Mouse (Mus musculus) regulatory T cell (primary cell): Measurements from ENCODE around the gene Acaca.

Source experiments
- in situ Hi-C: fragments of 300-600 bp; cut with MboI, MseI; formaldehyde crosslinking; loops from one replicate; pipeline ENCODE4 v1.15.1; 2025; ENCODE audit warnings: high pct_unique_total_duplicates

Gene Acaca

DNA sequence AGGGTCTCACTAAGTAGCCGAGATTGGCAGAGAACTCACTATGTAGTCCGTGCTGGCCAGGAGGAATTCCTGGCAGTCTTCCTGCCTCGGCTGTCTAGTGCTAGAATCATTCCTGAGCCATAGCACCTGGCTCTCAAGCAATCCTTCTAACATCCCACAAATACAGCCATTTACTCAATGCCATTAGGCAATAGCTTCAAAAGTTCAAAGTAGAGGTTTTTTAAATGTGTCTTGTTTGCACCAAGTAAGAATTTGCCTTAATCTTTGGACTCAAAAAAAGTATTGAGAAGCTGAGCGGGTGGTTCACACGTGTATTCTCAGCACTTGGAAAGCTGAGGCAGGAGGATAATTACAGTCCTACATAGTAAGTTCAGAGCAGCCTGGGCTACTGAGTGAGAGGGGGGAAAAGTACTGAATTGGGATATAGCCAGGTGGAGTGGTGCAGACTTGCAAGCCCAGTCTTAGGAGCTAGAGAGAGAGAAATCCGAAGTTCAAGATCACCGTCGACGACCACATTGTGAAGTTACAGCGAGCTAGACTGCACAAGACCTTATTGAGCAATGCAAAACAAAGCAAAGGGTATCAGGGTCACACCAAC, 15.8 kb downstream of the Acaca start:
- in situ Hi-C loops = loop anchor here (10.0 kb wide), 1 partner anchor 370 kb away; the partner anchor contains the start of gene Aatf

DNA sequence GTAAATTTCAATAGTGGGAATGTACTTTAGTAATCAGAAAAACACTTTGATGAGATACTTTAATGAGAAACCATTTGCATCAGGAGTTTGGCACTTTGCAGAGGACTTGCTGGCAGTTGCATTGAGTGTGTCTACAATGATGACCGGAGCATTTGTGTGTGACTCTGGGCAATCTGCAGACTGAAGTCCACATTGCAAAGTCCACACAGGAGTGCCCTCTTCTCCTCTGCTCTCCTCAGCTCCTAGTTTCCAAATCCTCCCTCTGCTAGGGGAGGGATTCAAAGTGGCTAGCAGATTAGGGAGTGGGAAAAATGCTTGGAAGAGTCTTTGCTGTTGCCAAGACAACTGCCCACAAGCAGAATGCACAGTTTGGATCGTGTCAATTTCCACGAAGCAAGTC, 16.6 kb downstream of the Acaca start:
- in situ Hi-C loops = loop anchor here (10.0 kb wide), 1 partner anchor 369 kb away; the partner anchor contains the start of gene Aatf

DNA sequence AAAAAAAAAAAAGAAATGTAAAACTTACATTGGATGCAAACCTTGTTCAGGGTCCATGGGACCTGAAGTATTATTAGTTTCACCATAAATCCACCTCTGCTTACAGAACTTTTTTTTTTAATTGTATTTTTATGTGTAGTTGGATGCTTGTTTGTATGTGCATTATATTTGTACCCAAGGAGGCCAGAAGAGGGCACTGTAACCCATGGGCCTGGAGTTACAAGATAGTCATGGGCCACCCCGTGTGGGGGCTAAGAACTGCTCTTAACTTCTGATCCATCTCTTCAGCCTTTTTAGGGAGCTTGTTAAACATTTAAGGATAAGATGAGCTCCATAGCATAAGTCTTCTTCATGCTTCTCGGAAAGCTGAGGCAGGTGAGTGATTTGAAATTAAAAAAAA, 21.4 kb downstream of the Acaca start:
- in situ Hi-C loops = no loop called here

DNA sequence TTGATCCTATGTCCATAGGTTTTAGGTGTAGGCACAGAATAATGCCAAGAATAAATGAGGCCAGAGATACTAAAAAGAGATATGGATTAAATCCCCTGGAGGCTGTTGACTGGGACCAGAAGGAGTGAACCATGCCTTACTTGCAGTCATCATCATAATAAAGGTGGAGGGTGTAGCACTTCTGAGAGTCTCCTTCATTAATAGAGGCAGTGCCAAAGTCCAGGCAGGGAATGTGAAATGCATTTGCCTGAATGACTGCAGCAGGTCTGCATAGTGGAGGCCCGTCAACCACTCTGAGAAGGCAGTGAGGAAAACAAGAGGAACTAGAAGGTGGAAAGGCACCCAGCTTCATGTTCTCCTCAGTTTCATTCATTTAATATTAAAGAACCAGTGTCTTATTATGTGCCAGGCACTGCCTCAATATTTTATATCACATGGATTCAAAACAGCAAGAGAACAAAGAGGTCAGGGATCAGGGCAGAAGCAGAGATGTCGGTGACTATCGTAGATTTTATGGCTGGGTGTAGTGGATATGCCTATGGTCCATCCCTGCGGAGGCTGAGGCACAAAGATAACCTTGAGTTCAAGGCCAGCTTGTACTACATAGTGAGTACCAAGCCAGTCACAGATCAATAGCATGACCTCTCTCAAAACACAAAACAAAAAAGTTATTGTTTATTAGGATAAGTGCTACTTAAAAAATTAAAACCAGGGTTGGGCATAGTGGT, 27.2 kb downstream of the Acaca start:
- in situ Hi-C loops = no loop called here

DNA sequence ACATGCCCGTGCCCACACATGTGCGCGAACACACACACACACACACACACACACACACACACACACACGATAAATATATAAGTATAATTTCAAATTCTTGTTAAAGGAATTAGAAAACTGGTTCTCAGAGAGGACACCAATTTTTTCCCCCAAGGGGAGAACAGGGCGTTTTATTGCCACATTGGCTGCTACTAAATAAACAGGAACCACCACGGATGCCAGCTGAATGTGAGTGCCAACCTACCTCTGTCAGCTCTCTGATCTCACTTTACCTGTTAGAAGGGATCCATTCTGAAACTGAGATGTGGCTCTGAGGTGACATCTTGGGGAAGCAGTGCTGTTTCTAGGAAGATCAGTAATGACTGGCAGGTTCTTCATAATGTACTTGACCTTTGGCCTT, 34.7 kb downstream of the Acaca start:
- in situ Hi-C loops = no loop called here

DNA sequence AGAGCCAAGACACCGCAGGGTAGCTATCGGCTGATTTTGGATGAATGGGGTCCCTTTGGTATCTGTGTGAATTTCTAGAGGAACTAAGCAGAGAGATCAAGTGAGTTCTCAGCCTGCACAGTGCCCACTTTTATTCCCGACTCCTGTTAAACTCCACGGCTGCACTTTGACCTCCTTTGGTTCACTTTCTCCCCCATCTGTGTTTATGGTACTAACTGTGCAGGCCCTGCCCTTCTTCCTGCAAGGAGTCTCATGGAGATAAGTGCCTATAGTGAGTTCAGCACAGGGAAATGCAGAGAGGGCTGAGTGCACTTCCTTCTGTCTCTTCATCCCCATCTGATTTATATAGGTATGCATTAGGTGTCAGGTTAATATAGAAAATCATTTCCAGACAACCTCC, 35.1 kb downstream of the Acaca start:
- in situ Hi-C loops = no loop called here

DNA sequence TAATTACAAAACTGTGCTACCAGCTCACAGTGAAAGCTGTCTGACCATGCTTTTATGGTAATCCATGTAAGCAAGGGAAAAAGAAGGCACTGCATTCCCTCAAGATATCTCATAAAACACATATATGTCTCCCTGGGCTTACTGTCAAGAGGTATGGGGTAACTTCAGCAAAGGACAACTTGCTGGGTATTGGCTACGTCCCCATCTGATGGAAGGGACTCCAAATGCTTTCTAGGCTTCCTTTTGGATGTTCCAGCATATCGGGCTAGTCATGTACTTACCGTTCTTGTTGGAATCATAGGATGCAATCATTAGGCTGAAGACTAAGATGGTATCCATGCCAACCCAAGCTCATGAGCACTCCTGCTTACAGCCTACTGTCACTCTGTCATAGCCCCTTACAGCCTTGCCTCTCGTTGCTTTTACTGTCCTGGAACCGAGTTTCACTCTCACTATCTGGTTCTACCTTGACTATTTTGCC, 37.6 kb downstream of the Acaca start, which contains the start of gene Gm11437:
Gene Gm11437 (minus strand): TSS at position 431 of the 481 bp plus-strand sequence.
- in situ Hi-C loops = no loop called here

DNA sequence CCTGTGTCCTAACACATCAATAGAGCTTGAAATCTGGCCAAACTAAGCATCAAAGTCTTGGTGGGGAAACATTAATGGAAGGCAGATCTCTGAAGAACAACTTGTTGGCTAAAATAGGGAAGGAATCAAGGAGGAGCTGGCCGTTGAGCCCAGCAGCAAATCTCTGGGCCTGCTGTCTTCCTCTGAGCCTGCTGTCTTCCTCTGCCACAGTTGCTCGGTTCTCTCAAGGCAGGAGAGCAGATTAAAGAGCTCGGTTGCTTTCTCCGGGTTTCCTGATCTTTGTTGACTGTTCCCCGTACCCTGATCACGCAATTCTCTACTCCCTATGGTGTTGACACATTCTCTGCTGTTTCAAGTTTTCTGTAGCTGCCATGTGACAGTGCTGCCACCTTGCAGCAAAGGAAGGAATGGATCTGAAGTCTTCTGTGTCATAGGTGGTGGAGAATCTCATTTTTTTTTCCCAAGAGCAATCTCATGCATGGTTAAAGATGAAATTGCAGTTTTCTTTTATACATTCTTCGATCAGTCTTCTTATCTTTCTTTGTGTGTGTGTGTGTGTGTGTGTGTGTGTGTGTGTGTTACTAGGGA, 39.3 kb downstream of the Acaca start:
- in situ Hi-C loops = no loop called here

DNA sequence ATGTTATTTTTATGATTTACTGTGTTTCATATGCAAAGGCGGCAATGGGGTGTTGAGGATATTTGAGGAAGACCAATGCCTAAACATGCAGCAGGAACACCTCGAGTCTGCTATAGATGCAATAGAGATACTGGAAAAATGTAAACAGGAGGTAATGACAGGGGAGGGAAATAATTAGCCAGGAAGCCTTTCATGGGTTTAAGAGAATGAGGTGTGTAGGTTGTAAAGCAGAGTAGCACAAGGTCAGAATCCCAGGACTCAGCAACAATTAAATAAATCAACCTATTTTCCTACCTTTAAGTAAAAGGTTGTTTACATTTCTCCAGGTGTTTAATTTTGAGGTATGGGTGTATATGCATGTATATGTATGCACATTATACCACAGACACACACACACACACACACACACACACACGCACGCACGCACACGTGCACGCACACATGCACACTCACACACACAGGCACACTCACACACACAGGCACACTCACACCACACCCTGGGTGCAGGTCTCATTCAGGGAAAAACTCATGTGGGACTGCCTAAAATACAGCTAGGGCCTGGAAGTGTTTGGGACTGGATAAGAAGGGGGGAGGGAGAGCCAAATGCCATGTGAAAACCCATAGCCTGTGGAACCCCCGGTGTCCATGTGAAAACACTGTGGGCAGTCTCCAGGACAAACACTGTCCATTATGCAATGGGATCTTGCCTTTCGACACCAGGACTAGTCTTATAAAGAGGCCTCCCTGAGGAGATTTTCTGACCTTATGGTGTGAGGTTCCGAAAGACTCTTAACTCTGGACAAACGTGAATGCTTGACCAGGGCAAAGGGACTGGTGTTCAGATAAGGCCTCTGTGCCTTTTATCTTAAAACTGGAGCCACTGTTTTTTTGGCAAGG, 43.3 kb downstream of the Acaca start:
- in situ Hi-C loops = no loop called here

DNA sequence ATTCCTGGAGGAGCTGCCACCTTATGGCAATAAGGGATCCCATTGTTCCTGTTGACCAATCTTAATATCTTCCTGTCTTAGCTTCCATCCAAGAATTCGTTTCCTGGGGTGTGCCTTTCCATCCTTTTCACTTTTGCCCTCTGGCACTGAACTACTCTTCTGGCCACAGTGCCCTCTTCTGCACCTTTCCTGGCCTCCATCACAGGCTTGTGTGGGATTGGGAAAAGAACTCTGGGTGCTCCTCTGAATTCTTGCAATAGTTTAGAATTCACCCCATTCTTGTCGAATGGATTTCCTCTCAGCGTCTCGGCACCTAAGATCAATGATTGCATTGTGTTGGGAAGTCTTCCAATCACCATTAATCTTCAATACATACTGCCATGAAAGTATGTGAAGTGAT, 49.1 kb downstream of the Acaca start:
- in situ Hi-C loops = loop anchor here (5.0 kb wide), 1 partner anchor 41 kb away; no protein-coding TSS in a partner anchor

DNA sequence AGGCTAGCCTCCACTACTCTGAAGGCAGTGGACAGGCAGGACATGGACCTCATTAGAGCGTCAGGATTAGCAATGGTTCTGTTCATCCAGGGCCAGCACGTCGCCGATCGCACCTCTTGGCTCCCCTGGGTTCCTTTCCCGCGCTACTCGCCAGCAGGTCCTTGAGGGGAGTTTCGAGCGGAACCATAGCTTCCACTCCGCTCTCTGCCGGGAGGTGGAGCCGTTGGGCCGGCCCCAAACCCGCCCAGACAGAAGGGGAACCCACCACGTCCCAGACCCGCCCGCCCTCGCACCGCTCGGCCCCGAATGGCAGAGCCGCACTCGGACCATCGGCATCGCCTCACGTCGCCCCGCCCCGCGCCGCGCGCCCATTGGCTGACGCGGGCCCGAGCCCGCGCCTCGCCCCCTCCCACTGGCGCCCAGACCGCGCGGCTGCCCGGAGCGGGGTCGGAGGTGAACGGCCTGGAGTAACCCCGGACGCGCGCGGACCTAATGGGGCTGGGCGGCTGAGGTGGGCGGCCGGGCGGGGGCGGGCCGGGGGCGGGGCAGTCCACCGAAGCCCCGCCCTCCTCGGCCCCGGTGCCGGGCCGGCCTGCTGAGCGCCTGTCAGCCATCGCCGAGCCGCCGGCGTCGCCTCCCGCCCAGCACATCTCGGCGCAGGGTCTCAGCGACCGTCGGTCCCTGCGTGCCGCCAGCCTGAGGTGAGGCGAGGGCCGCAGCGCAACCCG, 49.9 kb downstream of the Acaca start:
- in situ Hi-C loops = loop anchor here (5.0 kb wide), 1 partner anchor 42 kb away; no protein-coding TSS in a partner anchor

DNA sequence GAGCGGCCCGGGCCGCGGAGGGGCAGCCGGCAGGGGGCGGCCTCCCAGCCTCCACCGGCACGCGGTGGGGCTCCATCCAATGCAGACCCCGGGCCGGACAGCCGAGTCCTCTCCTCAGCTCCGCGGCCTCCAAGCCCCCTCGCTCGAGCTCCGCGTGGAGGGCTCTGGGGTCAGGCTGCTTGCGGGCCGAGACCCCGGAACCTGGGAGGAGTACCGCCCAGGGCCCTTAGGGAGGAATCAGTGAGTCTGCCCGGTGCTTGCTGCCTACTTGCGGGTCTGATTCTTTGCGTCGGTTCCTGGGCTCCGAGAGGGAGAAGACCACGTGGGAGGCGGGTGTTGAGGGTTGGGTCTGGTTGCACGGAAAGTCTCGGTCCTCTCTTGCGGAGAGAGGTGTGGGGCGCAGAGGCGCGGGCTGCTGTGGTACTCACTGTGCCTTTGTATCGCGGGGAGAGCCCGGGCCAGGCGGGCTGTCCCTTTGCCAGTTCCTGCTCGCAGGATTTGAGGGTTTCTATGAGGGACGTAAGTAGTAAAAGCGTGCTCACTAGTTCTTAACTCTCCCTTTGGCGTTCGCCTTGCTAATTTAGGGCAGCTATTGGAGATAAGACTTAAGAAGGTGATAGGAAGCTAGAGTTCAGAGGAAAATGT, 50.6 kb downstream of the Acaca start:
- in situ Hi-C loops = loop anchor here (5.0 kb wide), 1 partner anchor 43 kb away; no protein-coding TSS in a partner anchor

DNA sequence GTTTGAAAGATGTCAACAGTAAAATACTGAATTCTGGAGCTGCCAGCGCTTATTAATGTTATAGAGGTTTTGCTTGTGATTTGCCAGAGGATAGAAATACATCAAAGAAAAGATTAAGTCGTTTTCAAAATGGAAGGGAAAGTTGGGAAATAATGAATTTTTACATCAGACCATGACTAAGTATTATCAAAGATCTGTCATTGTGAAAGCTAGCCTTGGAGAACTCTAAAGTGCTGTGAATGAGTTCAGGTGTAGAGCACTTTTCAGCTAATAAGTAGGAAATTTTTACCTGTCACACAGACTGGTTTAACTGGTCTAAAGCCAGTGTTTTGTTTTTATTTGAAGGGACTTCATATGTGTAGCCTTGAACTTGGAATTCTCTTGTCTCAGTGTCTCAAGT, 51.8 kb downstream of the Acaca start:
- in situ Hi-C loops = no loop called here

DNA sequence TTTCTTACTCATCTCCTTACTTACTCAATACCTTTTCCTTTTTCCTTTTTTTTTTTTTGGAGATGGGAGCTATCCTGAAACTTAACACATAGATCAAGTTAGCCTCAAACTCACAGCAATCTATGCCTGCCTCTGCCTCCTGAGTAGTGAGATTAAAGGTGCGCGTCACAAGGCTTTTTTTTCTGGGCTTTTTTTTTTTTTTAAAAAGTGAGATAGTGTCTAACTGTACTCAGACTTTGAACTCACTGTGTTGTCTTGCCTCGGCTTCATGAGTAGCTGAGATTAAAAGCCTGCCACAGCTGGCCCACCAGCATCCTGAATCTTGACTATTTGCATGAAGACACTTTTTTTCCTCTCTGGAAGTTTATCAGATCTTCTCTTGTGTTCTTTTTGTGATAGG, 59.1 kb downstream of the Acaca start:
- in situ Hi-C loops = no loop called here

DNA sequence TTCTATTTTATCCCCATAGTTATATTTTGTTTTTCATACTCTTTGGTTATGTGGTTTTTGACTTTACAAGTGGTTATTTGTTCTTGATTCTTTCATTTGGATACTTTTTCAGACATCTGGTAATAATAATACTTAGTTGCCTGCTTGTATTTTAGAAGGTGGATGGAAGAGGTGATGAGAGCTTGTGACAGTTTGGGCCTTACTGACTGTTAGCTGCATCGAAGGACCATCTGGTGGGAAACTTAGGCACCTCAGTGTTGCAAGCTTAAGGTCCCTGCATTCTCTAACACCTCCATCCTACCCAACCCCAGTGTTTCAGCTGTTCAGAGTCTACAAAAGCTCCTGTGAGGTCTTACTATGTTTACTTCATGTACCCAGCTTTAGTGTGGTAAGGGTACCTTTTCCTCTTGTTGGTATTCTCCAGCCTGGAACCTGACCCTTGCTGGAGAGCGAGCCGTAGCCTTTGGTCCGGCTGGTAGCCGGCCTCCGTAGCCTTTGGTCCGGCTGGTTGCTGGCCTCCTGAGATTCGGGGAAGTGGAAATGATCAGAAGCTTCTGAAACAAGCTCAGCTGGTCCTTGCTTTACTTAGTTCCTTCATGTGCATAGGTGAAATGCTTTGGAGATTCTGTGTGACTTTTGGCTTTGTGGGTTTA, 61.2 kb downstream of the Acaca start:
- in situ Hi-C loops = no loop called here

DNA sequence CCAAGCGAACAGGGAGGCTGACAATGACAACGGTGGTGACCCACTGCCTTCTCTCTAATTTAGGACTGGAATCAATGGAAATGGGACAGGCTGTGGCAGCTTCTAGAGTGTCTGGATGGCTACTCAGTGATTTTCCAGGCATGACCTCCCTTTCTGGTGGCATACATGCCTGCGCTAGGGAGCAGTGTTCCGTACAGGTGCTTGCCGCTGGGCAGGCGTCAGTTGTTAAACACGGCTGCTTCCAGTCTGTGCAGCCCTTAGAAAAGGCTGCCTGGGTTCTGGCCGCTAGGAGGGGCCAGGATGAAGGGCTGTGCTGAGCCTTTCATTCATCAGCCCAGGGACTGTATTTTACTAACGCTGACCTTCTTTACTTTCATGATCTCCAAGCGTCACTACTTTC, 63.8 kb downstream of the Acaca start:
- in situ Hi-C loops = no loop called here

DNA sequence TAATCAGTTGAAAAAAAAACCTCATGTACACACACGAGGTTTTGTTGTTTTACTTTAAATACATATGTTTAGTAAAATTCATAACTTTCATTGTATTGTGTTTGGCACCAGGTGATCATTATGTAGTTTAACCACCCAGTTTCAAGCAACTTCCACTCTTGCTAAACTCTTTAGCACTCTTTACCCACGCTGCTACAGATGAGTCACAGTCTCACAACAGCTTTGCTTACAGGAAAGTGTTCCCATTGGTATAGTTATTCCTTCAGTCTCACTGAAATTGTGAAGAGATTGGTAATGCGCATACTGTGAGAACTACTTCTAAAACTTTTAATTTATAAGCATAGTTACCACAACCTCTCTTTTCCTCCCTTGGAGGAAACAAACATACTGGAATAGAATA, 65.3 kb downstream of the Acaca start:
- in situ Hi-C loops = no loop called here

DNA sequence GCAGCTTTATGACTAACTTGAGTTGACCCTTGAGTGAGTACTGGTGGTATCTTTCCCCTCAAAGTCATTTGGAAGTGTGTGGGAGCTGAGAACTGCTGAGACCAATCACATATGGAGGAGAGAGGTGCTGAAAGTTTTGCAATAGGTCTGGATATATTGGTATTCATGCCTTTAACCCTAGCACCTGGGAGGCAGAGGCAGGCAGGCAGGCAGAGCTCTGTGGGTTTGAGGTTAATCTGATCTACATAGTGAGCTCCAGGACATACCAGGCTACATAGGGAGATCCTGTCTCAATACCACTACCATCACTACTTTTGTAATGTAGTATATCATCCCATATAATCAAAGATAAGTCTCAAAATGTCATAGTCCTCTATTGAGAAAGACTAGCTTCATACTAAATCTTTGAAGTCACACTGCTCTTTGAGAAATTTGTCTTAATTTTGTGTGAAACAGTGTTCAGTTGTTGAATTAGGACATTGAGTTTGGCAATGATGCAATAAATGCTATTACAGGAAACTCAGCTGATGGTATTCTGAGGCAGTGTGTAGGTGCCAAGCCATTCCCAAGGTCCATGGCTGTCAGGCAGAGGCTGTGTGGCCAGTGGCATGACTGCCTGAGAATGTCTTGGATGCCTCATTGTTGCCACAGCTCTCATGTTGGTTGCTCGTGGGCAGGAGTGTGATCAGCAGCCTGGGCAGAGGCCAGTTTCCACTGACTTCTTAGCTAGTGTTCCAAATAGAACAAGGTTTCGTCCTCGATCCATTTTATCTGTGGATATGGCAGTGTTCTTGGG, 68.3 kb downstream of the Acaca start:
- in situ Hi-C loops = no loop called here

DNA sequence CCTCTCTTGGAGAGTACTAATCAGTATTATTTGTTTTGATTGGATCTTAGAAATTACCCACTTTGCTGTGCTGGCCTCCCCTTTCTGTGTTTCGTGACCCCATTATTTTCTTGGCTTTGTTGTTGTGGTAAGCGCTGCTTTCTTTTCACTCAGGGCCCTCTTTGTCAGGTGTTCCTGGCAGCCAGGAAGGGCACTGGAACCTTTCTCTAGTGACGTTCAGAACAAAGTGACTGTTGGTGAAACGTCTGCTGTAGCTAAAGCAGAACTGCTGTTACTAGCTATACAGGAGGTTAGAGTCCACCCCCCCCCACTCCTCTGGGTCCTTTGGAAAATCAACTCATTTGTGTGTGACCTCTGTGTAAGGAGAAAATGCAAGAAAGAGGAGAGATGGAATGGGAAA, 76.3 kb downstream of the Acaca start:
- in situ Hi-C loops = no loop called here
